Mouse (Mus musculus) 3134 (cell line): ENCODE measurements around the gene Tmem132c.

Experiments
- DNase-seq: peaks from one replicate; pipeline ENCODE4 v3.0.0-alpha.2; 2011; ENCODE audit warnings: low spot score; ENCODE audit not compliant: insufficient read length; ENCODE audit errors: extremely low read depth

Tmem132c gene

GRCm38 (mm10) chr5:127483955-127484659 is 242.5 kb downstream of the Tmem132c start:
- no peak for DNase-seq

- DNase-seq, result no peak
Measured at GRCm38 (mm10) chr5:127484813-127485486, 243.3 kb downstream of the Tmem132c start.

- no peak for DNase-seq
Measured at GRCm38 (mm10) chr5:127487190-127487589, 245.6 kb downstream of the Tmem132c start.

GRCm38 (mm10) chr5:127488666-127489065 is 247.1 kb downstream of the Tmem132c start:
- DNase-seq, result no peak

- DNase-seq, result no peak
Measured at GRCm38 (mm10) chr5:127491724-127492123, 250.1 kb downstream of the Tmem132c start.

- DNase-seq, result no peak
Measured at GRCm38 (mm10) chr5:127496895-127497294, 255.3 kb downstream of the Tmem132c start.

GRCm38 (mm10) chr5:127499151-127499827 is 257.7 kb downstream of the Tmem132c start:
- DNase-seq, result no peak

GRCm38 (mm10) chr5:127502838-127503237 is 261.2 kb downstream of the Tmem132c start:
- DNase-seq, result no peak

- no peak for DNase-seq
Measured at GRCm38 (mm10) chr5:127505697-127506096, 264.1 kb downstream of the Tmem132c start.

GRCm38 (mm10) chr5:127511653-127512052 is 270.0 kb downstream of the Tmem132c start:
- DNase-seq, result no peak

- no peak for DNase-seq
Measured at GRCm38 (mm10) chr5:127515960-127516359, 274.4 kb downstream of the Tmem132c start.

- no peak for DNase-seq
Measured at GRCm38 (mm10) chr5:127522744-127523476, 281.3 kb downstream of the Tmem132c start.

GRCm38 (mm10) chr5:127527344-127527974 is 285.9 kb downstream of the Tmem132c start:
- no peak for DNase-seq

- peak; percentile 43 for DNase-seq
Measured at GRCm38 (mm10) chr5:127537508-127537907, 295.9 kb downstream of the Tmem132c start.

- no peak for DNase-seq
Measured at GRCm38 (mm10) chr5:127546585-127546991, 305.0 kb downstream of the Tmem132c start.

- DNase-seq, result no peak
Measured at GRCm38 (mm10) chr5:127548136-127548535, 306.5 kb downstream of the Tmem132c start.

GRCm38 (mm10) chr5:127561086-127561485 is 319.5 kb downstream of the Tmem132c start:
- no peak for DNase-seq

GRCm38 (mm10) chr5:127567165-127567741 is 325.6 kb downstream of the Tmem132c start:
- no peak for DNase-seq

- DNase-seq, result no peak
Measured at GRCm38 (mm10) chr5:127577419-127577818, 335.8 kb downstream of the Tmem132c start.

GRCm38 (mm10) chr5:127583658-127584057 is 342.1 kb downstream of the Tmem132c start:
- DNase-seq, result no peak
